Mouse (Mus musculus): Measurements from ENCODE around the gene Mapre1.

GRCm38 (mm10) chr2:153713227-153713626, 27.8 kb upstream of the Mapre1 start:
- TF ChIP-seq CTCF (IDR thresholded peaks at IDR 0.05) (no peak), EP300 (IDR thresholded peaks at IDR 0.05) (no peak)
